Mouse (Mus musculus): ENCODE measurements around the gene Selenov. TPM values are rescaled to one million over a fixed set of nuclear protein-coding genes. Genes with fewer than 3 reads are reported as not detected.

Selenov gene
- polyA plus RNA-seq (2012; ENCODE audit: low replicate concordance) = not detected in 2 replicates

GRCm38 (mm10) chr7:28290638-28291590, at the start of gene Selenov:
TSS of gene Selenov (minus strand) at chr7:28291186.

GRCm38 (mm10) chr7:28338108-28338998, 47.4 kb upstream of the Selenov start, which contains the start of gene Supt5:
TSS of gene Supt5 (minus strand) at chr7:28338746.

GRCm38 (mm10) chr7:28311926-28312543, 21.0 kb upstream of the Selenov start, which contains the start of gene Timm50:
TSS of gene Timm50 (minus strand) at chr7:28312072.

GRCm38 (mm10) chr7:28301616-28302433, 10.8 kb upstream of the Selenov start, which contains the start of gene Dll3:
TSS of gene Dll3 (minus strand) at chr7:28302238.

GRCm38 (mm10) chr7:28277615-28278278, 13.2 kb downstream of the Selenov start, which contains the start of gene Eid2b:
TSS of gene Eid2b (plus strand) at chr7:28277739.

GRCm38 (mm10) chr7:28267129-28268041, 23.6 kb downstream of the Selenov start, which contains the start of gene Eid2:
TSS of gene Eid2 (plus strand) at chr7:28267881.

Other genes with a start within 250 kb of the Selenov start
- gene Psmc4, start 241.1 kb downstream of the Selenov start, polyA plus RNA-seq (2012; ENCODE audit: low replicate concordance) = 42.0 and 101 TPM in 2 replicates
- 0.05 TPM in 1 of 2 replicates, not detected in the other for gene Fcgbp, start 219.9 kb downstream of the Selenov start, polyA plus RNA-seq (2012; ENCODE audit: low replicate concordance)
- gene 9530053A07Rik, start 161.7 kb downstream of the Selenov start, polyA plus RNA-seq (2012; ENCODE audit: low replicate concordance) = 0.05 TPM in 1 of 2 replicates, not detected in the other
- gene Fbl, start 121.5 kb downstream of the Selenov start, polyA plus RNA-seq (2012; ENCODE audit: low replicate concordance) = 174 and 407 TPM in 2 replicates
- 77.0 and 127 TPM in 2 replicates for gene Dyrk1b, start 111.7 kb downstream of the Selenov start, polyA plus RNA-seq (2012; ENCODE audit: low replicate concordance)
- gene Eid2, start 23.3 kb downstream of the Selenov start, polyA plus RNA-seq (2012; ENCODE audit: low replicate concordance) = 2.2 and 4.9 TPM in 2 replicates
- 4.1 and 13.4 TPM in 2 replicates for gene Eid2b, start 13.4 kb downstream of the Selenov start, polyA plus RNA-seq (2012; ENCODE audit: low replicate concordance)
- 0.29 and 0.88 TPM in 2 replicates for gene Dll3, start 11.1 kb upstream of the Selenov start, polyA plus RNA-seq (2012; ENCODE audit: low replicate concordance)
- 282 and 375 TPM in 2 replicates for gene Timm50, start 20.9 kb upstream of the Selenov start, polyA plus RNA-seq (2012; ENCODE audit: low replicate concordance)
- 77.8 and 132 TPM in 2 replicates for gene Supt5, start 47.6 kb upstream of the Selenov start, polyA plus RNA-seq (2012; ENCODE audit: low replicate concordance)
- gene Rps16, start 59.5 kb upstream of the Selenov start, polyA plus RNA-seq (2012; ENCODE audit: low replicate concordance) = 186 and 1,166 TPM in 2 replicates
- gene Plekhg2, start 81.4 kb upstream of the Selenov start, polyA plus RNA-seq (2012; ENCODE audit: low replicate concordance) = 33.7 and 46.3 TPM in 2 replicates
- 121 and 173 TPM in 2 replicates for gene Zfp36, start 89.1 kb upstream of the Selenov start, polyA plus RNA-seq (2012; ENCODE audit: low replicate concordance)
- gene Med29, start 101.5 kb upstream of the Selenov start, polyA plus RNA-seq (2012; ENCODE audit: low replicate concordance) = 11.5 and 21.2 TPM in 2 replicates
- 69.3 and 112 TPM in 2 replicates for gene Paf1, start 101.8 kb upstream of the Selenov start, polyA plus RNA-seq (2012; ENCODE audit: low replicate concordance)
- gene Gmfg, start 146.3 kb upstream of the Selenov start, polyA plus RNA-seq (2012; ENCODE audit: low replicate concordance) = 0.46 and 2.5 TPM in 2 replicates
- 0.54 and 0.84 TPM in 2 replicates for gene Lrfn1, start 160.8 kb upstream of the Selenov start, polyA plus RNA-seq (2012; ENCODE audit: low replicate concordance)
- not detected in 2 replicates for gene Ifnl2, start 219.3 kb upstream of the Selenov start, polyA plus RNA-seq (2012; ENCODE audit: low replicate concordance)
- gene Ifnl3, start 231.7 kb upstream of the Selenov start, polyA plus RNA-seq (2012; ENCODE audit: low replicate concordance) = not detected in 2 replicates
- not detected in 2 replicates for gene Sycn, start 249.7 kb upstream of the Selenov start, polyA plus RNA-seq (2012; ENCODE audit: low replicate concordance)

Measured in leukemia stem cell, adult 10-12 weeks (primary cell).